Mouse (Mus musculus) neural tube, embryonic 13.5 days (tissue): ENCODE results near the gene Eef1akmt3. TPM values are rescaled to one million over a fixed set of nuclear protein-coding genes. Genes with fewer than 3 reads are reported as not detected.

Source experiments
- ATAC-seq: fragments of 200-750 bp; cut with Nextera tagmentation; 2 replicates; pipeline ENCODE4 v1.8.0; 2017; ENCODE audit warnings: low read depth, mild to moderate bottlenecking, moderate TSS enrichment, moderate library complexity
- H3K27ac ChIP-seq: fragments of 300-500 bp; sonication (generic); replicated peaks from 2 replicates; pipeline ENCODE4 v1.5.1; 2015; ENCODE audit warnings: moderate library complexity, mild to moderate bottlenecking, inconsistent platforms
- H3K27me3 ChIP-seq: fragments of 300-500 bp; sonication (generic); 2 replicates; pipeline ENCODE4 v1.6.1; 2015; ENCODE audit warnings: mild to moderate bottlenecking, inconsistent platforms
- H3K36me3 ChIP-seq: fragments of 300-500 bp; sonication (generic); 2 replicates; pipeline ENCODE4 v1.6.1; 2015; ENCODE audit warnings: mild to moderate bottlenecking, inconsistent platforms
- H3K4me1 ChIP-seq: fragments of 300-500 bp; sonication (generic); replicated peaks from 2 replicates; pipeline ENCODE4 v1.6.1; 2015; ENCODE audit warnings: inconsistent platforms
- H3K4me2 ChIP-seq: fragments of 300-500 bp; sonication (generic); 2 replicates; pipeline ENCODE4 v1.6.1; 2015; ENCODE audit warnings: inconsistent platforms, mild to moderate bottlenecking, moderate library complexity
- H3K4me3 ChIP-seq: fragments of 300-500 bp; sonication (generic); 2 replicates; pipeline ENCODE4 v1.5.1; 2015; ENCODE audit warnings: mild to moderate bottlenecking, inconsistent platforms
- H3K9ac ChIP-seq: fragments of 300-500 bp; sonication (generic); 2 replicates; pipeline ENCODE4 v1.6.1; 2015; ENCODE audit warnings: moderate library complexity, mild to moderate bottlenecking, inconsistent platforms
- H3K9me3 ChIP-seq: fragments of 300-500 bp; sonication (generic); 2 replicates; pipeline ENCODE4 v1.6.1; 2016; ENCODE audit warnings: inconsistent platforms
- WGBS: fragments of 180-500 bp; shearing (Covaris S2); methylation state at CpG from one replicate; pipeline ENCODE4 v1.1.7; 2015; 5-methylcytosine and 5-hydroxymethylcytosine counted together
- polyA plus RNA-seq: library from polyadenylated mRNA; unstranded; fragments of >200 nt; fragmentation: Nextera tagmentation; extraction: Ambion mirVana; gene quantifications from 2 replicates; pipeline ENCODE4 v1.2.1, GENCODE M21; 2015

The Eef1akmt3 gene
- 0.20 and 0.25 TPM in 2 replicates for polyA plus RNA-seq

DNA sequence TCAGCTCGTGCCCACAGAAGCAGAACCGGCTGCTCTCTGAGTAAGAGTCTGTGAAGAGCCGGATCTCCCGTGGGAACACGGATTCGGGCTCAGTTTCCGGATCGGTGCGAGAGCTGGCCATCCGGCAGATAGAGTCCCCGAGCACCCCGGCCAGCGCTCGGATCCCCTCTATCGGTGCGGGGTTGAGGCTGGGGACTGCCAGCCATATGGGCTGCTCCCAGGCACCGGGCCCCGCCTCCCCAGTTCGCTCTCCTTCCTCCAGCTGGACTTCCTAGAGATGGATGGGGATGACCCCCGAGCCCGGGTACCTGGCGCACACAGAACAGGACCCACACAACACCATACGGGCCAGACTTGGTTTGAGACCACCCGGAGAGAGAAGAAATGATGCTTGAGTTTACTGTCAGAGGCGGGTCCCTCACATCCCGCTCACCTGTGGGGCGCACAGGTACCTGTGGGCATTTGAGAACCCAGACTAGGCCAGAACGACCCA lies at the start of gene Eef1akmt3, which contains the start of gene Mettl1:
TSS of gene Eef1akmt3 (minus strand) at position 240 of the 493 bp plus-strand sequence.
TSS of gene Mettl1 (plus strand) at position 141 of the 493 bp plus-strand sequence.
- Histone ChIP-seq H3K9me3 (no peaks in the 10 kb centered on the region), H3K4me1 (peaks cover 16% of the 10 kb centered on the region), H3K4me3 (peak within 1 kb of the TSS; percentile 83), H3K27me3 (peaks cover 15% of the 10 kb centered on the region), H3K9ac (peak within 1 kb of the TSS; percentile 77), H3K27ac (no peak within 1 kb of the TSS), H3K36me3 (peaks cover 3% of the 10 kb centered on the region; the same call in 1 of the 2 replicates), H3K4me2 (peak within 1 kb of the TSS; percentile 99)
- under 1% methylated on average over 28 of the region's 28 CpGs for WGBS
- peak; percentile 80 for ATAC-seq

GRCm38 (mm10) chr10:127090560-127091411 lies 49.5 kb upstream of the Eef1akmt3 start:
- peak overlapping the region; percentile 49 for H3K4me2 ChIP-seq
- peaks cover 64% of the 10 kb centered on the region for H3K36me3 ChIP-seq
- no peaks in the 10 kb centered on the region for H3K9me3 ChIP-seq
- peak overlapping the region; percentile 25 for H3K4me3 ChIP-seq
- no peak overlapping the region for H3K27ac ChIP-seq
- H3K4me1 ChIP-seq = peaks cover 38% of the 10 kb centered on the region
- peak overlapping the region; percentile 52 for H3K9ac ChIP-seq
- WGBS = 6% methylated on average over 57 of the region's 57 CpGs
- peaks cover 77% of the 10 kb centered on the region for H3K27me3 ChIP-seq
- ATAC-seq = peak; percentile 45

DNA sequence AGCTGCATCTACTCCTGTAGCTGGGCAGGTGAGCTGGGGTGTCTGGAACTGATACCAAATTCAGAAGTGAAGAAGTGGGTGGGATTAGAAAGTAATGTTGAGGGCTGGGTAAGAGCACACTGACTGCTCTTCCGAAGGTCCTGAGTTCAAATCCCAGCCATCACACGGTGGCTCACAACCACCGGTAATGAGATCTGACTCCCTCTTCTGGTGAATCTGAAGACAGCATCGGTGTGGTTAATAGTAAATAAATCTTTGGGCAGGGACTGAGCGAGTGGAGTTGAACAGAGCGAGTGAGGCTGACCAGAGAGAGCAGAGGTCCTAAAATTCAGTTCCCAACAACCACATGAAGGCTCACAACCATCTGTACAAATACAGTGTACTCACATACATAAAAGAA lies 44.3 kb upstream of the Eef1akmt3 start:
- 60% methylated on average over 6 of the region's 6 CpGs for WGBS
- ATAC-seq = no peak
- H3K4me2 ChIP-seq = no peak overlapping the region
- H3K9ac ChIP-seq = no peak overlapping the region
- H3K36me3 ChIP-seq = peaks cover 67% of the 10 kb centered on the region
- H3K4me1 ChIP-seq = peaks cover 34% of the 10 kb centered on the region
- H3K4me3 ChIP-seq = no peak overlapping the region
- no peak overlapping the region for H3K27ac ChIP-seq
- H3K27me3 ChIP-seq = peaks cover 91% of the 10 kb centered on the region
- no peaks in the 10 kb centered on the region for H3K9me3 ChIP-seq

GRCm38 (mm10) chr10:127085052-127085451 lies 43.7 kb upstream of the Eef1akmt3 start:
- Histone ChIP-seq H3K4me1 (peaks cover 36% of the 10 kb centered on the region), H3K9ac (no peak overlapping the region), H3K27ac (no peak overlapping the region), H3K4me2 (no peak overlapping the region), H3K9me3 (no peaks in the 10 kb centered on the region), H3K27me3 (peaks cover 91% of the 10 kb centered on the region), H3K36me3 (peaks cover 62% of the 10 kb centered on the region), H3K4me3 (no peak overlapping the region)
- ATAC-seq = no peak
- WGBS = 84% methylated on average over 9 of the region's 9 CpGs

GRCm38 (mm10) chr10:127083915-127084306 lies 42.6 kb upstream of the Eef1akmt3 start:
- no peak overlapping the region for H3K27ac ChIP-seq
- WGBS = 49% methylated on average over 5 of the region's 5 CpGs
- no peak for ATAC-seq
- no peak overlapping the region for H3K4me3 ChIP-seq
- peaks cover 41% of the 10 kb centered on the region for H3K4me1 ChIP-seq
- H3K9me3 ChIP-seq = no peaks in the 10 kb centered on the region
- H3K36me3 ChIP-seq = peaks cover 52% of the 10 kb centered on the region
- no peak overlapping the region for H3K4me2 ChIP-seq
- peaks cover 84% of the 10 kb centered on the region for H3K27me3 ChIP-seq
- H3K9ac ChIP-seq = no peak overlapping the region

DNA sequence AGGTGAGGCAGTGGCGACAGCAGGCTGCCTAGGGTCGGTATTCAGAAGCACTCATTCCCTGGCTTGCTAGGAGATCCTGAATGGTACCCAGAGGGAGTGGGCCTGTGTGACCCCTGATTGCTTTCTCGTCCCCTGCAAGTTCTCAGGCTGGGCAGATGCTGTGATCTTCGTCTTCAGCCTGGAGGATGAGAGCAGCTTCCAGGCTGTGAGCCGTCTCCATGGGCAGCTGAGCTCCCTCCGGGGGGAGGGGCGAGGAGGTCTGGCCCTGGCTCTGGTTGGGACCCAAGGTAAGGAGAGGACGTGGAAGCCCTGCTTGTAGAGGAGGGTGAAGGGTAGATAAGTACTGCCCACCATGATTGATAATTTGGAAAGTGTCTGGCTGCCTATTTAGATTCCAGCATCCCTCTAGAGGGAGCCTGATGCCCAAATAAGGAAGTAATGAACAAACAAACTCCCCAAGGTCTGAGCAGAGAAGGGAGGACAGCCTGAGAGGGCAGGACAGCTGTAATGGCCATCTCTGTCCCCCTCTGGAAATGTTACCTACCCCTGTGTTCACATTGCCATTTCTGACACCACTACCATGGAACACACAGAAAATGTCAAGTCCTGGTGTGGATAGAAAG lies 42.1 kb upstream of the Eef1akmt3 start:
- H3K27me3 ChIP-seq = peaks cover 79% of the 10 kb centered on the region
- WGBS = 37% methylated on average over 8 of the region's 8 CpGs
- no peak overlapping the region for H3K27ac ChIP-seq
- peaks cover 49% of the 10 kb centered on the region for H3K36me3 ChIP-seq
- no peak for ATAC-seq
- no peaks in the 10 kb centered on the region for H3K9me3 ChIP-seq
- peaks cover 43% of the 10 kb centered on the region for H3K4me1 ChIP-seq
- no peak overlapping the region for H3K4me3 ChIP-seq
- H3K9ac ChIP-seq = no peak overlapping the region
- no peak overlapping the region for H3K4me2 ChIP-seq

- Histone ChIP-seq H3K27ac (0 out of 2 replicates have a peak overlapping the region, but pooled peaks have one; percentile 4), H3K4me2 (peak overlapping the region; percentile 87), H3K4me1 (peaks cover 54% of the 10 kb centered on the region), H3K36me3 (peaks cover 36% of the 10 kb centered on the region), H3K4me3 (peak overlapping the region; percentile 82), H3K9me3 (no peaks in the 10 kb centered on the region), H3K27me3 (peaks cover 78% of the 10 kb centered on the region), H3K9ac (peak overlapping the region; percentile 96)
- 32% methylated on average over 8 of the region's 8 CpGs for WGBS
- no peak for ATAC-seq
Measured at GRCm38 (mm10) chr10:127081996-127082620, 40.8 kb upstream of the Eef1akmt3 start.

GRCm38 (mm10) chr10:127080901-127081780 lies 39.8 kb upstream of the Eef1akmt3 start:
- Histone ChIP-seq H3K9ac (peak overlapping the region; percentile 96), H3K27me3 (peaks cover 78% of the 10 kb centered on the region), H3K4me3 (peak overlapping the region; percentile 82), H3K36me3 (peaks cover 29% of the 10 kb centered on the region), H3K4me1 (peaks cover 58% of the 10 kb centered on the region), H3K27ac (no peak overlapping the region), H3K9me3 (no peaks in the 10 kb centered on the region), H3K4me2 (peak overlapping the region; percentile 87)
- ATAC-seq = no peak
- 2% methylated on average over 48 of the region's 48 CpGs for WGBS

GRCm38 (mm10) chr10:127079665-127080391 lies 38.5 kb upstream of the Eef1akmt3 start:
- Histone ChIP-seq H3K4me2 (peak overlapping the region; percentile 87), H3K27ac (peak overlapping the region; percentile 86), H3K9me3 (no peaks in the 10 kb centered on the region), H3K9ac (peak overlapping the region; percentile 96), H3K4me3 (peak overlapping the region; percentile 82), H3K27me3 (peaks cover 74% of the 10 kb centered on the region), H3K4me1 (peaks cover 60% of the 10 kb centered on the region), H3K36me3 (peaks cover 21% of the 10 kb centered on the region)
- 2% methylated on average over 66 of the region's 70 CpGs for WGBS
- peak; percentile 3; the same call in 1 of the 2 replicates for ATAC-seq

DNA sequence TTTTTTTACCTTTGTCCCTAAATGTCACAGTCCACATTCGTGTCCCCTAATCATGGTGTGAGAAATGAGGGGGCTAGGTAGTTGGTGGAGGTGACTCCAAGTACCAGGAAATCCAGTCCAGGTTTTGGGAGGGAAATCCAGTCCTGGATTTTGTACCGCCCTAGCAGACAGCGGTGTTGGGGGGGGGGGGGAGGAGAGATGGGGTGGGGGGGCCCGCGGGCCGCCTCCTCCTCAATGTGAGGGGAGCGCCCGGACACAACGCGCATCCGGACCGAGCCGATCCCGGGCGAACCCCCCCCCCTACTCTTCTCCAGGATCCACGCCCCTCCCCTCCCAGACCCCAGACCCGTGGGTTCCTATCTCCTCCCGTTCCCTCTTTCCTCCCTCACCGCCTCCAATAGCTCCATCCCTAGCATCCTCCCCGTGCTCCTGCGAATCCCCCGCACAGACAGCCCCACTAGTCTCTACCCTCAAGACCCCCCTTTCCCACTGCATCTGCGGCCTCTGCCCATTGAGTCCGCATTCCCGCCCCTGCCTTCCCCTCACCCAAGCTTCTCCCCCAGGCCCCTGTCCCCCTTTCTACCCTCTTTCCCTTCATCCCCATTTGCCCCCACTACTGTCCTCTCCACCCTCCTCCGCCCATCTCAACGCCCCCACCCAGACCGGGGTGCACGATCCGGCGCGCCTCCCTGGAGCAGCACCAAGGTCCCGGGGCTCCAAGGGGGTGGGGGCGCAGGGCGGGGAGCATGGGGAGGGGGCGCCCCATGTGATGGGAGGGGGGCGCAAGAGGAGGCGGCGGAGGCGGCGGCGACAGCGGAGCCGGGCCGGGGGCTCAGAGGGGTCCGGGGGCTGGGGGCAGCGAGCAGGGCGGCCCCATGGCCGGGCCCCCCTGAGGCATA lies 37.6 kb upstream of the Eef1akmt3 start:
- Histone ChIP-seq H3K9ac (peak overlapping the region; percentile 96), H3K27me3 (peaks cover 65% of the 10 kb centered on the region), H3K4me1 (peaks cover 60% of the 10 kb centered on the region), H3K4me3 (peak overlapping the region; percentile 82), H3K36me3 (peaks cover 12% of the 10 kb centered on the region), H3K27ac (peak overlapping the region; percentile 86), H3K4me2 (peak overlapping the region; percentile 87), H3K9me3 (no peaks in the 10 kb centered on the region)
- ATAC-seq = peak; percentile 77
- under 1% methylated on average over 45 of the region's 49 CpGs for WGBS
